Mouse (Mus musculus) cortical plate, adult 2 months (tissue): ENCODE data around the gene Qtrt2.

Experiments used
- CTCF ChIP-seq: fragments of 200-500 bp; IDR thresholded peaks from 2 replicates; pipeline ENCODE4 v1.5.1; 2011; ENCODE audit warnings: mild to moderate bottlenecking, control low read depth, low read length; ENCODE audit not compliant: insufficient read depth; ENCODE audit errors: extremely low read depth
- POLR2A ChIP-seq: fragments of 200-500 bp; IDR thresholded peaks from 2 replicates; pipeline ENCODE4 v1.6.1; 2011; ENCODE audit warnings: mild to moderate bottlenecking, low read length, control low read depth; ENCODE audit not compliant: insufficient read depth; ENCODE audit errors: extremely low read depth

DNA sequence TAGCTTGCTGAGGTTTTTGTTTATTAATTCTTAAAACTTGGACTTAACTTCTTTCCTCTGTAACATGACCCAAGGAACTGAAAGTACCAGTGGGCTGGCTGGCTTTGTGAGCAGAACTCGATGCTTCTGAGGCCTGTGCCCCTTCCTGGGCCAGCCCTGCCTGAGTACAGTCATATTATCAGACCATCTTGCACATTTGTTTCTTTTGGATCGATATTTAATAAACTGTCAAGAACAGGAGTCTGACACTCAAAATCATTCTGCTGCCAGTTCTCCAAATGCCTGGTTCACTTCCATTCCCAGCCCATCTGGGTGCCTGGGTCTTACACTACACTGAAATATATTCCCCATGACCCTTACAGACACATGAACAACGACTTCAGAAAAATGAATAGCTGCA is 19.3 kb upstream of the Qtrt2 start:
- TF ChIP-seq CTCF (no peak), POLR2A (no peak)
